Mouse (Mus musculus) heart, embryonic 12.5 days (tissue): ENCODE results near the gene 1700113H08Rik. TPM values are rescaled to one million over a fixed set of nuclear protein-coding genes. Genes with fewer than 3 reads are reported as not detected.

Experiments
- ATAC-seq: fragments of 200-750 bp; cut with Nextera tagmentation; 2 replicates; pipeline ENCODE4 v1.8.0; 2017; ENCODE audit warnings: moderate TSS enrichment, moderate library complexity; ENCODE audit not compliant: insufficient number of reproducible peaks, low FRiP score
- H3K27ac ChIP-seq: fragments of 300-500 bp; sonication (generic); 2 replicates; pipeline ENCODE4 v1.5.1; 2016; ENCODE audit warnings: mild to moderate bottlenecking, moderate library complexity; ENCODE audit not compliant: poor library complexity, severe bottlenecking
- H3K27me3 ChIP-seq: fragments of 300-500 bp; sonication (generic); replicated peaks from 2 replicates; pipeline ENCODE4 v1.6.1; 2016; ENCODE audit warnings: mild to moderate bottlenecking, moderate library complexity
- H3K36me3 ChIP-seq: fragments of 300-500 bp; sonication (generic); 2 replicates; pipeline ENCODE4 v1.6.1; 2016; ENCODE audit warnings: mild to moderate bottlenecking, moderate library complexity
- H3K4me1 ChIP-seq: fragments of 300-500 bp; sonication (generic); replicated peaks from 2 replicates; pipeline ENCODE4 v1.6.1; 2016; ENCODE audit warnings: mild to moderate bottlenecking
- H3K4me2 ChIP-seq: fragments of 300-500 bp; sonication (generic); 2 replicates; pipeline ENCODE4 v1.6.1; 2016; ENCODE audit warnings: mild to moderate bottlenecking, moderate library complexity
- H3K4me3 ChIP-seq: fragments of 300-500 bp; sonication (generic); 2 replicates; pipeline ENCODE4 v1.5.1; 2016; ENCODE audit warnings: mild to moderate bottlenecking
- H3K9ac ChIP-seq: fragments of 300-500 bp; sonication (generic); 2 replicates; pipeline ENCODE4 v1.6.1; 2016; ENCODE audit warnings: mild to moderate bottlenecking, moderate library complexity
- H3K9me3 ChIP-seq: fragments of 300-500 bp; sonication (generic); replicated peaks from 2 replicates; pipeline ENCODE4 v1.6.1; 2016; ENCODE audit warnings: mild to moderate bottlenecking, moderate library complexity
- WGBS: fragments of 180-500 bp; shearing (Covaris S2); methylation state at CpG from one replicate; pipeline ENCODE4 v1.1.7; 2016; 5-methylcytosine and 5-hydroxymethylcytosine counted together
- polyA plus RNA-seq: library from polyadenylated mRNA; unstranded; fragments of >200 nt; fragmentation: Nextera tagmentation; extraction: Ambion mirVana; gene quantifications from 2 replicates; pipeline ENCODE4 v1.2.1, GENCODE M21; 2016

1700113H08Rik gene
- polyA plus RNA-seq, 1 experiment from 2014 or later, result not detected

DNA sequence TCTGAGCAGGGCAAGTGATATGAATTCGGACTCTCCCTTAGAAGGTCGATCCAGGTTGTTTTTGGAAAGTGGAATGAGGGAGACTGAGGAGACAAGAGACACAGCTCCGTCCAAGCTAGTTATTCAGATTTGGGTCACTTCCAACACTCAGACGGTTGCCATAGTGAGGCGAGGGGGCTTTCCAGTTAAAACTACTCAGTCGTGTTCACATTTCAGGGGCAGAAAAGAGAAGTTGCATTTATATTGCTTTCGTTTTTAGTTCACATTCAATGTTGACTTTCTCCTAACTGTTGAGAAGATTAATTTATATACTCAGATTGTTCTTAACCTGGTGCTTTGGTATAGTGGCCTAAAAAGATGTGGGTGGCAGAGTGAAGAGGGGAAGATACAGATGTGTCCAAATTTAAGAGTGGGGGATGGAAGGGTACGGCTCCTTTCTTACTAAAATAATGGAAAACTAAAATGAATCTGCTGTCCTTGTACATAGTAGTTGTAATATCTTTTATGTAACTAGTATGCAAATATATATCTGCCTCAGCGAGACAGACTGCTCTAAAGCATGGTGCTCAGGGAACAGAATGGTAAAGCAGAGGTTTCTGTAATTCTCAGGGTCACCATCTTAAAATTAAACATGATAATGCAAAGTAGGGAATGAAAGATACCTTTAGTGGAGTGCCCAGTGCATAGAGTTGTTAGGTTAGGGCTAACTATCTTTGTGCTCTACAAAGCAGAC, 49.9 kb downstream of the 1700113H08Rik start:
- no peak for ATAC-seq
- WGBS, result 75% methylated on average over 9 of the region's 9 CpGs

GRCm38 (mm10) chr10:87108333-87108732, 50.5 kb downstream of the 1700113H08Rik start:
- no peaks in the 10 kb centered on the region for H3K36me3 ChIP-seq
- no peak overlapping the region for H3K4me3 ChIP-seq
- H3K27ac ChIP-seq, result no peak overlapping the region
- H3K4me2 ChIP-seq, result no peak overlapping the region
- no peaks in the 10 kb centered on the region for H3K4me1 ChIP-seq
- no peaks in the 10 kb centered on the region for H3K9me3 ChIP-seq
- no peak for ATAC-seq
- 83% methylated on average over 6 of the region's 6 CpGs for WGBS
- H3K27me3 ChIP-seq, result no peaks in the 10 kb centered on the region
- H3K9ac ChIP-seq, result no peak overlapping the region

More for the DNA sequence above, 49.9 kb downstream of the 1700113H08Rik start:
- Histone ChIP-seq H3K9me3 (no peaks in the 10 kb centered on the region), H3K4me3 (no peak overlapping the region), H3K4me2 (no peak overlapping the region), H3K4me1 (no peaks in the 10 kb centered on the region), H3K9ac (no peak overlapping the region), H3K27ac (no peak overlapping the region), H3K36me3 (no peaks in the 10 kb centered on the region), H3K27me3 (no peaks in the 10 kb centered on the region)

DNA sequence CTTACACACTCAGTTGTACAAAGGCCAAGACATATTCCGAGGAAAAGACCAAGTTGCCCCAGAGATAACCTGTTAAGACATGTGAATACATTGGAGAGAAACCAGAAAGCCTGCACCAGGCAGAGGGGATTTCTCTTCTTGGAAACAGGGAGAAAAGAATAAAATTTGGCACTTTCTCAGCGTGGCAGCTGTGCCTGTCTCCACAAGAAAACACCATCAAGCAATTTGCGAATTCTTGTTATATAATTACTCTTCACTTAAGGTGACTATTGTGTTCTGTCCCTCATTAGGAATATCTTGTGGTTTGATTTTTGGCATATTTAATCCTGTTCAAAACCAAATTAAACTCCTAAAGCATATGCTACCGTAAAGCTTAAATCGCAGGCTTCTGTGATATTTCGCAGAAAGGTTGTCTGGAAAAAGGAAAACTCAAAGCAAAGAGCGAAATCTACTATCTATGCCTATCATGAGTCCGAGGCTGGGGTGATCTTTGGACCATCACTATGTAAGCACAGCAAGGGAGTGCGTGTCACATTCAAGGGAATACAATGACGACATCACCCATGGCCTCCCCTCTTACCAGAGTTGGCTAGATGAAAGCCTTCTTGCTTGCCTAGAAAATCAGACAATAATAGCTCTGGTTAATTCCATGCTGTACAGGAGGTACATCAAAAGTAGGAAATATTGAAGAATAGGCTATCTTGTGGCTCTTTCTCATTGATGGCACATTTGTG, 51.4 kb downstream of the 1700113H08Rik start:
- no peaks in the 10 kb centered on the region for H3K27me3 ChIP-seq
- no peak overlapping the region for H3K27ac ChIP-seq
- H3K4me3 ChIP-seq, result no peak overlapping the region
- no peak overlapping the region for H3K9ac ChIP-seq
- H3K9me3 ChIP-seq, result no peaks in the 10 kb centered on the region
- H3K4me1 ChIP-seq, result no peaks in the 10 kb centered on the region
- H3K36me3 ChIP-seq, result no peaks in the 10 kb centered on the region
- no peak overlapping the region for H3K4me2 ChIP-seq
- 81% methylated on average over 10 of the region's 10 CpGs for WGBS
- no peak for ATAC-seq

DNA sequence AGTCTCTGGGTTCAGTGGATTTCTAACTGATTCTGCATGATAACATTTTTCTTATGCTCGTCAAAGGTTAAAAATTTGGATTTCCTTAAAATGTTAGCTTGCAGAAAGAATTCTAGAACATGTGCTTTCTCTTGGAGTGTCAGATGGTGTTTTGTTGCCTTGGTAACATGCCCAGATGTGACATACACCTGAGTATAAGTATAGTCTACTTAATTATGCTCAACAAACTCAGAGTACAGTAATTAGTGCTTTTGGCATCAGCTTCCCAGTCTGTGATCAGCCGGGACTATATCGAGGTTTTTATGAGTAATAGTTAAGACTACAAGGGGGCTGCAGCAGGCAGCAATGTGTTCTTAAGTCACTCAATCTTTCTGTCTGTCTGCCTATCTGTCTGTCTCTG, 53.1 kb downstream of the 1700113H08Rik start:
- no peak overlapping the region for H3K9ac ChIP-seq
- 81% methylated on average over 3 of the region's 3 CpGs for WGBS
- ATAC-seq, result no peak

DNA sequence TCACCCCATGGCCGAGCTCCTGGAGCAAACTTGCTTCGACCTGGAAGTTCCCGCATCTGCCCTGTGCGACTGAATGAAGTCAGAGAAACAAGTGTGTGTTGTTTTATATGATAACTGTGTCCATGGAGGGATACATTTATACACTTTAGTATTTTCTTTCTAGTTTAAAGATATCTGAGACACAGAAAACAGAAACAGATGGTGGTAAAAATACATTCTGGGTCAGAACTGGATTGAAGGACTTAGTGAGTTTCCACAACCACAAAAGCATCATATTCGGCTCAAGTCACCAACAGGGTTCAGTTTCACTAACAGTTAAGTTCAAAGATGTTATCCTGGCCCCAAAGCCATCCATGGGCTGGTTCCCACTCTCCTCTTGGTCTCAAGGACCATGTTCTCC, 67.2 kb downstream of the 1700113H08Rik start:
- Histone ChIP-seq H3K9me3 (no peaks in the 10 kb centered on the region; the same call in 1 of the 2 replicates), H3K4me1 (no peaks in the 10 kb centered on the region), H3K27me3 (no peaks in the 10 kb centered on the region), H3K9ac (no peak overlapping the region), H3K4me3 (no peak overlapping the region), H3K4me2 (no peak overlapping the region), H3K36me3 (no peaks in the 10 kb centered on the region), H3K27ac (no peak overlapping the region)
- WGBS, result 81% methylated on average over 5 of the region's 5 CpGs
- no peak for ATAC-seq

More for the DNA sequence above, 53.1 kb downstream of the 1700113H08Rik start:
- Histone ChIP-seq H3K27ac (no peak overlapping the region), H3K4me3 (no peak overlapping the region), H3K4me2 (no peak overlapping the region), H3K9me3 (no peaks in the 10 kb centered on the region), H3K27me3 (no peaks in the 10 kb centered on the region), H3K36me3 (no peaks in the 10 kb centered on the region), H3K4me1 (no peaks in the 10 kb centered on the region)

GRCm38 (mm10) chr10:87126186-87126824, 68.5 kb downstream of the 1700113H08Rik start:
- no peaks in the 10 kb centered on the region for H3K27me3 ChIP-seq
- no peak overlapping the region for H3K9ac ChIP-seq
- H3K9me3 ChIP-seq, result peaks cover 2% of the 10 kb centered on the region; the same call in 1 of the 2 replicates
- ATAC-seq, result no peak
- no peak overlapping the region for H3K27ac ChIP-seq
- 75% methylated on average over 12 of the region's 12 CpGs for WGBS
- H3K36me3 ChIP-seq, result no peaks in the 10 kb centered on the region
- no peak overlapping the region for H3K4me2 ChIP-seq
- H3K4me1 ChIP-seq, result no peaks in the 10 kb centered on the region
- H3K4me3 ChIP-seq, result no peak overlapping the region

DNA sequence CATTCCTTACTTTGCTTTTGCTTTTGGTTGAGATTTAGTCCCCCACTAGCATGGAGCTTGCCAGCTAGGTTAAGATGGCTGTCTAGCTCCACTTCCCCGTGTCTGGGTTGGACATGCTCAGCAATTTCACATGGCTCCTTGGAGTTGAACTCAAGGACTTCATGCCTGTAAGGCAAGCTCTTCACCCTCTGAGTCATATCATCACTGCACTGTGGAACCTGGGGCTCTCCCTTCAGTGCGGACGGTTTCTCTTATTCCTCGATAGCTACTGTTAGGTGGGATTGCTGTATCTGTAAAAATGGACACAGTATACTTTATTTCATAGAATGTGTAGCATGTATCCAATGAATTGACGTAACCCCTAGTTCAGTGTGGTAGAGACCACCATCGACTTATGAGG, 93.2 kb downstream of the 1700113H08Rik start:
- no peak overlapping the region for H3K27ac ChIP-seq
- H3K36me3 ChIP-seq, result no peaks in the 10 kb centered on the region
- no peaks in the 10 kb centered on the region for H3K27me3 ChIP-seq
- WGBS, result 85% methylated on average over 6 of the region's 6 CpGs
- H3K4me1 ChIP-seq, result no peaks in the 10 kb centered on the region
- H3K4me3 ChIP-seq, result no peak overlapping the region
- no peaks in the 10 kb centered on the region for H3K9me3 ChIP-seq
- no peak overlapping the region for H3K9ac ChIP-seq
- ATAC-seq, result no peak
- no peak overlapping the region for H3K4me2 ChIP-seq

DNA sequence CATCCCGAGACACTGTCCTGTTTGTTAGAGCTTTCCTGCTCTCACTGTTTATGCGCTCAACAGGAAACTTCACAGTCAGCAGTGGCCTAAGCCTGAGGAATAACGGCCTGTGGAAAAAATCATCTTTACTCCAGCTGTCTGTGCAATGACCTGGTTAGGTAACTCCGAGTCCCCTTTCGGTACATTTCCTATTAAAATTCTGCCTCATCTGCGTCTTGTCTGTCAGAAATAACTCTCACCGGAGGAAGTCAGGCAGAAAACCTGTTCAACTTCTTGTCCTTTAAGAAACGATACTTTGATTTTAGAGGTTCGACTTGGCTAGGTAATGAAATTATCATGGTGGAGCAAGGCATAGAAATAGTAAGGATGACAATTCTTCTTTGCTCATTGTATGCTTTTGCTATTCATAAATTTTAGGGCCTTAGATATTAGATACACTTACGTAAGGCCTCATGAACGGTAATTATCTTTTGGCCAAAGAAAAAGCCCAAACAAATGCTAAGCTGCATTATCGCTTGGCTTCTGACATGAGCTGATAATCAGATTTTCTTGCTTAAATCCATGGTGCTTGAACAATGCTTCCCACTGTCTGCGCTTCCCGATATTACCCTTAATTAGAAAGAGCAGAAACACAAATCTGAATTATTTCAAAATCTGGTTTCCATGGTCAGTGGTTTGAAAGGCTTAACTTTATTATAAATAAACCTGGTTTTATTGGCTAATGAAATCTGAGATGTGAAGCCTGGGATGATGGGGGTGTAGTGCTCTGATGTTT, 96.1 kb downstream of the 1700113H08Rik start:
- WGBS, result 79% methylated on average over 14 of the region's 14 CpGs
- Histone ChIP-seq H3K27ac (no peak overlapping the region), H3K9ac (no peak overlapping the region), H3K27me3 (no peaks in the 10 kb centered on the region), H3K9me3 (no peaks in the 10 kb centered on the region), H3K4me2 (no peak overlapping the region), H3K4me3 (no peak overlapping the region), H3K4me1 (no peaks in the 10 kb centered on the region), H3K36me3 (no peaks in the 10 kb centered on the region)
- no peak for ATAC-seq

DNA sequence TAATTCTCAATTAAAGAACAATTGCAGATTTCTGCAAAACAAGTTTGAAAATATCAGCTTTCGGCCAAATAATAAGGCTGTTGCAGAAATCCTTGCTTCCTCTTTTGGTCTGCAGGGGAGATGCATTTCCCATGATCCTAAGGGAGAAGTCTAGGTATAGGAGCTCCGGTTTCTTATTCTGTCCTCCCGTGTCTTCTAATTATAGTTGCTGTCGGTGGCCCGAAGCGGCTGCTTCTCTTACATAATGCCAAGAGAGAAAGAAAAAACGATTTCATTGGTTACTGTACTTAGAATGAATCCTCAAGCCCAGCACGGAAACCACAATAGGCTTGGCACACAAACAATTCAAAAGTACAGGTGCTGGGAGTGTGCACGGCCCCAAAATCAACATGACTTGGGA, 101.9 kb downstream of the 1700113H08Rik start:
- WGBS, result 70% methylated on average over 9 of the region's 9 CpGs
- no peak overlapping the region for H3K9ac ChIP-seq
- no peak overlapping the region for H3K4me3 ChIP-seq
- no peaks in the 10 kb centered on the region for H3K27me3 ChIP-seq
- no peaks in the 10 kb centered on the region for H3K36me3 ChIP-seq
- H3K27ac ChIP-seq, result no peak overlapping the region
- no peak overlapping the region for H3K4me2 ChIP-seq
- no peak for ATAC-seq
- no peaks in the 10 kb centered on the region for H3K9me3 ChIP-seq
- H3K4me1 ChIP-seq, result no peaks in the 10 kb centered on the region

DNA sequence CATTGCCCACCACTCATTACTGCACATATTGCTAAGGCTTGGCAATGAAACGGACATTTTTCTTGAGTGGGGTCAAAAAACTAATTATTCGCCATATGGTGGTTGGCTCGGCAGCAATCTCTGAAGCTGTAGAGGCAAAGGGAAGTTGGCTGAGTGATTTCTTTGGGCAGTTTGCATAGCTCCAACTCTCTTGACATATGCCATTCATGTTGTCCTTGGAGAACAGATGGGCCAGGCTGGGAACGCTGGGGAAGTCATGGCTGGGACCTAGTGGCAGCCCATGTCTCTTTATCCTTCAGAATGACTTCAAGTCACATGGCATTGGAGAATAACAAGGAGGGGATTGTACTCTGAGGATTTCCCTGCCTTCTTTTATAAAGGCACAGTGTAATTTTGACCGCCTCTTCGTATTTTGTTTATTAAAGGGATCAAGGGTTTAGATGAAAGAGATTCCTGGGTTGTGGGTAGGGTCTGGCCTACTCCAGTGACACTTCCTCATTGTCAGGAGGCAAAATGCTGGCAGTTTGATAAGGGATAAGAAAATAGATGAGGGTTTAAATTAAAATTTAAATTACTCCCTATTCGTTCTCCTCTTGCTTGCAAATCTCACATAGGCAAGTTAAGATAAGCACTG, 138.4 kb downstream of the 1700113H08Rik start:
- H3K4me3 ChIP-seq, result no peak overlapping the region
- no peaks in the 10 kb centered on the region for H3K27me3 ChIP-seq
- H3K4me2 ChIP-seq, result no peak overlapping the region
- 68% methylated on average over 7 of the region's 7 CpGs for WGBS
- H3K36me3 ChIP-seq, result no peaks in the 10 kb centered on the region
- no peaks in the 10 kb centered on the region for H3K4me1 ChIP-seq
- no peak overlapping the region for H3K27ac ChIP-seq
- no peak overlapping the region for H3K9ac ChIP-seq
- no peak for ATAC-seq
- H3K9me3 ChIP-seq, result no peaks in the 10 kb centered on the region
